Mouse (Mus musculus) neural tube, embryonic 13.5 days (tissue): ENCODE measurements around the gene Cadm3. TPM values are rescaled to one million over a fixed set of nuclear protein-coding genes. Genes with fewer than 3 reads are reported as not detected.
A peak's percentile ranks its signal among the peaks of the same experiment; 100 is the strongest.

ENCODE experiments used
- ATAC-seq: fragments of 200-750 bp; cut with Nextera tagmentation; 2 replicates; pipeline ENCODE4 v1.8.0; 2017; ENCODE audit warnings: low read depth, mild to moderate bottlenecking, moderate TSS enrichment, moderate library complexity
- H3K27ac ChIP-seq: fragments of 300-500 bp; sonication (generic); replicated peaks from 2 replicates; pipeline ENCODE4 v1.5.1; 2015; ENCODE audit warnings: moderate library complexity, mild to moderate bottlenecking, inconsistent platforms
- H3K27me3 ChIP-seq: fragments of 300-500 bp; sonication (generic); 2 replicates; pipeline ENCODE4 v1.6.1; 2015; ENCODE audit warnings: mild to moderate bottlenecking, inconsistent platforms
- H3K36me3 ChIP-seq: fragments of 300-500 bp; sonication (generic); 2 replicates; pipeline ENCODE4 v1.6.1; 2015; ENCODE audit warnings: mild to moderate bottlenecking, inconsistent platforms
- H3K4me1 ChIP-seq: fragments of 300-500 bp; sonication (generic); replicated peaks from 2 replicates; pipeline ENCODE4 v1.6.1; 2015; ENCODE audit warnings: inconsistent platforms
- H3K4me2 ChIP-seq: fragments of 300-500 bp; sonication (generic); 2 replicates; pipeline ENCODE4 v1.6.1; 2015; ENCODE audit warnings: inconsistent platforms, mild to moderate bottlenecking, moderate library complexity
- H3K4me3 ChIP-seq: fragments of 300-500 bp; sonication (generic); 2 replicates; pipeline ENCODE4 v1.5.1; 2015; ENCODE audit warnings: mild to moderate bottlenecking, inconsistent platforms
- H3K9ac ChIP-seq: fragments of 300-500 bp; sonication (generic); 2 replicates; pipeline ENCODE4 v1.6.1; 2015; ENCODE audit warnings: moderate library complexity, mild to moderate bottlenecking, inconsistent platforms
- H3K9me3 ChIP-seq: fragments of 300-500 bp; sonication (generic); 2 replicates; pipeline ENCODE4 v1.6.1; 2016; ENCODE audit warnings: inconsistent platforms
- WGBS: fragments of 180-500 bp; shearing (Covaris S2); methylation state at CpG from one replicate; pipeline ENCODE4 v1.1.7; 2015; 5-methylcytosine and 5-hydroxymethylcytosine counted together
- polyA plus RNA-seq: library from polyadenylated mRNA; unstranded; fragments of >200 nt; fragmentation: Nextera tagmentation; extraction: Ambion mirVana; gene quantifications from 2 replicates; pipeline ENCODE4 v1.2.1, GENCODE M21; 2015

The Cadm3 gene
- 48.3 and 53.6 TPM in 2 replicates for polyA plus RNA-seq

DNA sequence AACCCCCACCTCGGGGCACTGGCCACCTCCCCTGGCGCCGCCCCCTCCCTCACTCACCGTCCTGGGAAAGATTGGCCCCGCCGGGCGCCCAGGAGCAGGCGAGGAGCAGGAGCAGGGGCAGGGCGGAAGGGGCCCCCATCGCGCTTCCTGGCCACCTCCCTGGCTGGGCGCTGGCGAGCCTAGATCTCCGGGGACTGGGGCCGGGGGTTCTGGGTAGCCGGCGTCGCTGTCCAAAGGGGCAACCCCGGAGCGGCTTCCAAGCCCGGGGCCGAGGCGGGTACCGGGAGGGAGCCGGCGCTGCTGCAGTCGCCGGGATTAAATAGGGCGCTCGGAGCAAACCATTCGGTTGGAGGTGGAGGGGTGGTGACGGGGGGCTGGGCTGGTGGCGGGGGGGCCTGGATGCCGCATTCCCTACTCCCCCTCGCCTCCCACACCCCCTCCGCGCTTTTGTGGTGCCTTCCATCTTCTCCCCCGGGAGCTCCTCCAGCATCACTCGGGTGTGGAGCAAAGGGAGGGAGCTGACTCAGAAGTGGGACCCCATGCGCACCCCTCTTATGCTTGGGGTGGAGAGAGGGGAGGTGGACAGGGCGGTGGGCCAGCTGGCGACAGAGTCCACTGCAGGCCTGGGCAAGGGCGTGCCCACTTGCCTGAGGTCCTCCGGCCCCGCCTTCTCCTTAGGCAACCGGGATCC, at the start of gene Cadm3:
Gene Cadm3 (minus strand): TSS at position 340 of the 691 bp plus-strand sequence.
- Histone ChIP-seq H3K4me1 (peaks cover 62% of the 10 kb centered on the region), H3K27ac (peak within 1 kb of the TSS; percentile 95), H3K9me3 (no peaks in the 10 kb centered on the region), H3K36me3 (no peaks in the 10 kb centered on the region), H3K4me2 (peak within 1 kb of the TSS; percentile 72), H3K4me3 (peak within 1 kb of the TSS; percentile 96), H3K9ac (peak within 1 kb of the TSS; percentile 98), H3K27me3 (no peaks in the 10 kb centered on the region)
- peak; percentile 88 for ATAC-seq
- under 1% methylated on average over 46 of the region's 46 CpGs for WGBS

DNA sequence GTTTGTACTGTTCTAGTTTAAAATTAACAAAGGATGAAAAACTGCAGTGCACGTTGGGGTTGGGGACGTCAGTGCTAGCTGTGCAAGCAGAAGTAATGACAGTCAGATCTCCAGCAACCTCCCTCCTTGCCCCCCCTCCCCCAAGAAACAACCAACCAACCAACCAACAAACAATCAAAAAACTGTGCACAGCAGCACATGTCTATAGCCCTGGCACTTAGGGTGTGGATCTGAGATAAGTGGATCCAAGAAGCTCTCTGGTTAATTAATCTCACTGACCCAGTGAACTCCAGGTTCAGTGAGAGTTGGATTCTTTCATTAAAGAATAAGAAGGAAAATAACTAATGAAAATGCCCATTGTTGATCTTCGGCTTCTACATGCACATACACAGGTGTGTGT, 47.1 kb upstream of the Cadm3 start:
- 62% methylated on average over 3 of the region's 3 CpGs for WGBS
- Histone ChIP-seq H3K9me3 (no peaks in the 10 kb centered on the region), H3K9ac (no peak overlapping the region), H3K4me3 (no peak overlapping the region), H3K4me2 (no peak overlapping the region), H3K4me1 (no peaks in the 10 kb centered on the region), H3K36me3 (no peaks in the 10 kb centered on the region), H3K27me3 (no peaks in the 10 kb centered on the region), H3K27ac (no peak overlapping the region)
- no peak for ATAC-seq

DNA sequence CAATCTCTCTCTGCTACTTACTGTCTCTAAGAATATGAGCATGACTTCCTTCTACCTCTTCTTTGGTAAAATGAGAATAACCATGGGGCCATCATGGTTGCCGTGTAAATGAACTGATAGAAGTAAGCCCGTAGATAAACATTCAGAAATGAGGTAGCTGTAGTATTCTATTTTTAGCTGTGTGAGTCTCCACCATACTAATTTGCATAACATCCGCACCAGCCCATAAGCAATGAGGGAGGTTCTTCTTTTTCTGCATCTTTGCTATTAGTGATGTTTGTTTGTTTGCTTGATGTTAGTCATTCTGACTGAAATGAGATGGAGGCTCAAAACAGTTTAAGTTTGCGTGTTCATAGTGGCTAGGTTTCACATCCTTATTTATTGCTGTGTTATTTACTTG, 44.4 kb upstream of the Cadm3 start:
- Histone ChIP-seq H3K4me3 (no peak overlapping the region), H3K36me3 (no peaks in the 10 kb centered on the region), H3K4me2 (no peak overlapping the region), H3K27ac (no peak overlapping the region), H3K4me1 (no peaks in the 10 kb centered on the region), H3K27me3 (no peaks in the 10 kb centered on the region), H3K9me3 (no peaks in the 10 kb centered on the region), H3K9ac (no peak overlapping the region)
- 94% methylated on average over 4 of the region's 4 CpGs for WGBS
- ATAC-seq: no peak

DNA sequence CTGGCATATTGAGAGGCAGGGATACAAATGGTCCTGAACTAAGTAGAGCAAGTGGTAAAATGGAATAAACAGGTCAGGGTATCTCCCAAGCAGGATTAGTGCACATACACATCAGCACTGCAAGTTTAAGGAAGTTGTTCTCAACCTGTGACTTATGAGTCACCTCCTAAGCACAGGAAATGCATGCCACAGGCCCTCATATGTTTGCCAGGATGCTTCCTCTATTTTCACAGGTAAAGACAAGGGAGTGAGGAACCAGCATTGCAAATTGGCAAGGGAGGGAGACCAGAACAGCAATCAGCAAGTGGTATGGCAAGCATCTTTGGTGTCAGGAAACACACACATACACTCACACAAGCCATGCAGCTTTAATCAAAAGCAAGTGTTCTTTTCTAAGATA, 41.6 kb upstream of the Cadm3 start:
- ATAC-seq: no peak
- no peak overlapping the region for H3K4me3 ChIP-seq
- H3K4me2 ChIP-seq: no peak overlapping the region
- no peak overlapping the region for H3K9ac ChIP-seq
- H3K9me3 ChIP-seq: no peaks in the 10 kb centered on the region
- no peak overlapping the region for H3K27ac ChIP-seq
- no peaks in the 10 kb centered on the region for H3K27me3 ChIP-seq
- H3K36me3 ChIP-seq: no peaks in the 10 kb centered on the region
- H3K4me1 ChIP-seq: peaks cover 4% of the 10 kb centered on the region; the same call in 1 of the 2 replicates

DNA sequence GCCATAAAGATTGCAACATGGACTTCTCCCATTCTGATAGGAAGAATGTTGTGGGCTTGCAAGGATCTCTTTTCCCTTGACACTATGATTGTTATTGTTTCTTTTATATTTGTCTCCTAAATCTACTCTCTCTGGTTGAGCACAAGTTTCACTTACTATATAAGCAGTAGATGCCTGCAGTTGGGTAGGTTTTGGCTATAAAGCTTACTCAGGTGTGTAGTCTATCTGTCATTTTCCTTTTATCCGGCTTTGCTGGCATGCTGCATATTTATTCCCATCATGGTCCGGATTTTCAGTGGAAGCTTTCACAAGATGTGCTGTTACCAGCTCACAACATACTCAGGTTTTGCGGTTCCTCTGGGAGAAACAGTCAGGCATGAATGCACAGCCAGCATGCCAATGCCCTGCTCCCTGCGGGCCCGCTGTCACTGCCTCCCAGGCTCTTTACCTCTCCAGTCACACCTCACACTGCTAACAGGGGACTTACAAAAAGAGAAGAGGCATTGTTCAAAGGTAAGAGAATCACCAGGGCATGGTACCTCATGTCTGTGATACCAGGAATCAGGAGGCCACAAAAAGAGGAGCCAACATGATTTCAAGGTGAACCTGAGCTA, 37.3 kb upstream of the Cadm3 start:
- H3K4me1 ChIP-seq: peaks cover 4% of the 10 kb centered on the region; the same call in 1 of the 2 replicates
- no peak overlapping the region for H3K4me2 ChIP-seq
- WGBS: 62% methylated on average over 5 of the region's 5 CpGs
- H3K9ac ChIP-seq: no peak overlapping the region
- no peaks in the 10 kb centered on the region for H3K36me3 ChIP-seq
- peak overlapping the region; percentile 70 for H3K27ac ChIP-seq
- H3K27me3 ChIP-seq: no peaks in the 10 kb centered on the region
- H3K9me3 ChIP-seq: no peaks in the 10 kb centered on the region
- H3K4me3 ChIP-seq: no peak overlapping the region
- peak; percentile 63; the same call in 1 of the 2 replicates for ATAC-seq

DNA sequence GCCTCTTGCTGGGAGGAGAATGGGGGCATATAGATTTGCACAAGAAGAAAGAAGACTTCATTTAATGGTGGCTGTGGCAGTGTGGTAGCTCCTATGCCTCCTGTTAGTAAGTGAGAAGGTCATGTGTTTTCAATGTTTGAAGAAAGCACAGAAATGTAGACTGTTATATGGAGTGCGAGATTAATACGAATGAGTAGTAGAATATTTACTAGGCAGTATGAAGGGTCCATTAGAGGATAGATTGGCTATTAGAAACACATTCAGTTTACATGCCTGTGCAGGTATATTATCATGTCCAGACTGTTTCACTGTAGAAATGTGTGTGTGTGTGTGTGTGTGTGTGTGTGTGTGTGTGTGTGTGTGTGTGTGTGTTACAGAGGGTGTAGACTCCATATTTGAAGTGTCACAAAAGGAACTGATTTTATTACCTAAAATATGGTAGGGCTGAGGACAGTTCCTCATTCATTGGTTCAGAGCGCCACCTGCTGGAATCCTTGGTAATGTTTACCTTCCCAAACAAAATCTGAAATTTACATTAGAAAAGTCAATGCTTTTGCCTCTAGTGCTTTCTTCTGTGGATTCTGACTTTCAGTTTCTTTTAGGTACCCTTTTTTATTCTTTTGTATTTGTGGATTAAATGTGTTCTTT, 31.0 kb upstream of the Cadm3 start:
- Histone ChIP-seq H3K36me3 (no peaks in the 10 kb centered on the region), H3K4me1 (no peaks in the 10 kb centered on the region), H3K4me3 (no peak overlapping the region), H3K27me3 (no peaks in the 10 kb centered on the region), H3K9ac (no peak overlapping the region), H3K4me2 (no peak overlapping the region), H3K27ac (no peak overlapping the region), H3K9me3 (no peaks in the 10 kb centered on the region)
- WGBS: 32% methylated on average over 3 of the region's 3 CpGs
- peak; percentile 86 for ATAC-seq

DNA sequence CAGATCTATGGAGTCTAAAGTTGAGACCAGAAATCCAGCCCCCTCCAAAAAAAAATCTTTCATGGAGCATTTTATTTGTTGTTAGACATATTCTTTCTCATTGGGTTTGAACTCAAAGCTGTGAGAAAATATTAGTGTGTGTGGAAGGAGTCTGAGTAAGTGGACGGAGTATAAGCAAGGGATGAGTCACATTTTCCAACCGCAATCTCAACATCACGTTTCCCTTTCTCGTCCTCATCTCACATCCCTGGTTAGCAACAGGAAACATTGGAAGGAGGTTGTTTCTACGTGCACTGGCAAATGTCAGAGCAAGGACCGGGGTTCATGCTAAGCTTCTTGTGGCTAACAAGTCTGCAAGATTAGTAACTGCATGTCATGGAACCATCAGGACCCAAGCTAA, 24.3 kb upstream of the Cadm3 start:
- no peak overlapping the region for H3K27ac ChIP-seq
- no peaks in the 10 kb centered on the region for H3K36me3 ChIP-seq
- peaks cover 14% of the 10 kb centered on the region for H3K4me1 ChIP-seq
- no peaks in the 10 kb centered on the region for H3K27me3 ChIP-seq
- 89% methylated on average over 6 of the region's 6 CpGs for WGBS
- H3K9ac ChIP-seq: no peak overlapping the region
- no peak overlapping the region for H3K4me3 ChIP-seq
- H3K9me3 ChIP-seq: no peaks in the 10 kb centered on the region
- H3K4me2 ChIP-seq: no peak overlapping the region
- no peak for ATAC-seq

DNA sequence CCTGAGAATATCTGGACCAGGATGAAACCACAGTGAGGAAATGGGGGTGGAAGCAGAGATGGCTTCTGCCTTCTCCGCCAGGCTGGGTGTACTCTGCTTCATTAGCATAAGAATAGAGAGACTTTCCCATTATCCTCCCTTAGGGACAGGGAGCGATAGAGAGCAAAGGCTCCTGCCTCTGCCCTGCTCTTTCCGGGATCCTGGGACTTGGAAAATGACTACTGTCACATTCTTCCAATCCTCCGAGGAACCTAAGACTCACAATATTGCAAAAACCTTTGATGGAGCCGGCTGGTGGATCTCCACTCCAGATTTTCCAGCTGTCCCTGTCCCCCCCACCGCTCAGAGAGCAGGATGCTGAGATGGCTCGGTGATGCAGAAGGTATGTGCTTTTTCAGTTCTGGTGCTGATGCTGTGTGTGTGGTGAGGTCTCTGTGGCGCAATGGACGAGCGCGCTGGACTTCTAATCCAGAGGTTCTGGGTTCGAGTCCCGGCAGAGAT, 22.5 kb upstream of the Cadm3 start:
- Histone ChIP-seq H3K27ac (peak overlapping the region; percentile 93), H3K36me3 (no peaks in the 10 kb centered on the region), H3K4me3 (peak overlapping the region; percentile 38), H3K9ac (peak overlapping the region; percentile 71), H3K9me3 (no peaks in the 10 kb centered on the region), H3K4me2 (peak overlapping the region; percentile 54), H3K27me3 (no peaks in the 10 kb centered on the region), H3K4me1 (peaks cover 14% of the 10 kb centered on the region)
- WGBS: 2% methylated on average over 13 of the region's 13 CpGs
- peak; percentile 96 for ATAC-seq

DNA sequence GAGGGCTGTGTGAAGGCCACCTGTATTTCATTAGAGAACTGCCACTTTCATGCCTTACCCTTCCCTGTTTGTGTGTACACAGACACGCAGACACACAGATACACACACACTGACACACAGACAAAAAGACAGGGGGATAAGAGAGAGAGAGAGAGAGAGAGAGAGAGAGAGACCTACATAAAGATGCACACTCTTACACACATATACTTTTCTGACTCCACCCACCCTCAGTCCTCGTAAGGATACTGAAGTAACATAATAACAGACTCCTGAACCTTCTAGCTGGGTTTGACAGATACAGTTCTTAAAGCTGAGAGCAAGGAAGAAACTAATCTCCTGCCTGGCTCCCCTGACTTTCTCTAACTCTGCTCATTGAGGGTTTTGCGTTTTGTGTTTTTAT, 21.9 kb upstream of the Cadm3 start:
- H3K9ac ChIP-seq: peak overlapping the region; percentile 71
- peak overlapping the region; percentile 54 for H3K4me2 ChIP-seq
- no peaks in the 10 kb centered on the region for H3K27me3 ChIP-seq
- peaks cover 14% of the 10 kb centered on the region for H3K4me1 ChIP-seq
- H3K27ac ChIP-seq: peak overlapping the region; percentile 93
- WGBS: 9% methylated on average over 3 of the region's 3 CpGs
- H3K36me3 ChIP-seq: no peaks in the 10 kb centered on the region
- ATAC-seq: peak; percentile 75
- H3K4me3 ChIP-seq: peak overlapping the region; percentile 38
- no peaks in the 10 kb centered on the region for H3K9me3 ChIP-seq

DNA sequence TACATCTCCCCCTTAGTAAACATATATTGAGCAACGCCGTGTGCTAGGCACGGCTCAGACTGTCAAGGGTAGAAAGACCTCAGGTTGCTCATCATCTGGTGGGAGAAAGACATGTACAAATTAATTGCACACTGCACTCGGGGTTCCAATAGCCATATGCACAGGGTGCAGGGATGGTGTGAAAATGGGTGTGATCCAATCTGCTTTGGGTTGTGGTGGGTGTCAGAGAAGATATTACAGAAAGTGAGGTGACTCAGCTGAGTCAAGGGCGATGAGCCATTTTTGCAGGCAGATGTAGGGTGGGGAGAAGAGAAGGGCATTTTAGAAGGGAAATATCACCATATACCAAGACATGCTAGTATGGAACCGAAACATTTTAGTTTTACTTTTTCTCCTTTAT, 13.9 kb upstream of the Cadm3 start:
- H3K4me3 ChIP-seq: no peak overlapping the region

DNA sequence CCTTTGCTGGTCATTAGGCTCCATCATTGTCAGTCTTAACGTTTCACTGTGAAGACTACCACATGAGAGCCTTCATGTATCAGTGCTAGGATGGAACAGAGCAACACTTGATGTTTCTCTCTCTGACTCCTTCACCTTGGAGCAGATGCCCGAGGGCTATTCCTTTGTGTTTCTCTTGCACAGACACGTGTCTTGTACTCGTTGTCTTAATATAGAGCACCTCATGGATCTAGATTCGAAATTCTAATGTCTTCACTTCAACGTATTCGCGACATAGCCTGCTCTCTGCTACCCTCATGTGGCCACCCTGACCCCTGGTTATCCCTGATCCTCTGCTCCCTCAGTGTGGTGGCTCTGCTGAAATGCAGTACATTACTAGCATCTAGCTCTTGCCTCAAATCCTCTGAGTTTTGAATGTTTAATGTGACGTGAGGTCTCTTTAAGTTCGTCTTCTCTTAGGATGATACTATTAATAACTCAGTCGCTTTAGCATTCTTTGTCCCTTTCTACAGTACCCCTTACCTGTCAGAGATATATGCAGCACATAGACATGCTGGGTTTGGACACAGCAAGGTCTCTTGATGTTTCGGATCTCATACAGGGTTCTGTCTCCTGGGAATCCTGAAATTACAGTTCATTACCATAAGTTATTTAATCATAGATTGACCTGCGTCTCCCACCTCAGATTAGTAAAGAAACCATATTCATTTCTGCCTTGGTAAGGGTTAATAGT, 10.1 kb upstream of the Cadm3 start:
- Histone ChIP-seq H3K9me3 (no peaks in the 10 kb centered on the region), H3K36me3 (no peaks in the 10 kb centered on the region), H3K27ac (no peak overlapping the region), H3K9ac (no peak overlapping the region), H3K4me2 (peak overlapping the region; percentile 35), H3K27me3 (no peaks in the 10 kb centered on the region), H3K4me3 (no peak overlapping the region), H3K4me1 (no peaks in the 10 kb centered on the region)
- ATAC-seq: peak; percentile 88
- WGBS: 29% methylated on average over 13 of the region's 13 CpGs

More for the DNA sequence above, 13.9 kb upstream of the Cadm3 start:
- H3K9me3 ChIP-seq: no peaks in the 10 kb centered on the region
- ATAC-seq: no peak
- no peaks in the 10 kb centered on the region for H3K4me1 ChIP-seq
- H3K9ac ChIP-seq: no peak overlapping the region
- 92% methylated on average over 6 of the region's 6 CpGs for WGBS
- H3K36me3 ChIP-seq: no peaks in the 10 kb centered on the region
- no peak overlapping the region for H3K27ac ChIP-seq
- no peak overlapping the region for H3K4me2 ChIP-seq
- no peaks in the 10 kb centered on the region for H3K27me3 ChIP-seq

DNA sequence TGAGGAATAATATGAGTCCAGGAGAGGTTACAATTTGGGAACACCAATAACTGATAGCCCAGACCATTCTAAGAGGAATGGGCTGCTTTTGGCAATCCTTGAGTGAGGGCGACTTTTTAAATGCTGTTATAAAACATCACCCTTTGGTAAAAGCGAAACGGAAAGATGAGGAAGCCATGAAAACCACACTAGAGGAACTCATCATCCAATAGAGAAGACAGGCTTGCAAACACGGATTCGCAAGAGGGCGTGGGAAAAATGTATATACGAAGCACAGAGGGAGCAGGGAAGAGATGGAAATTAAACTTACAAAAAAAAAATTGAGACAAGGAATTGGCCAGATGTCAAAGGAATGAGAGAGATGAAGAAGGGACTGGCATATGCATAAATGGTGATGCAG, 6.5 kb upstream of the Cadm3 start:
- 82% methylated on average over 7 of the region's 7 CpGs for WGBS
- Histone ChIP-seq H3K9ac (no peak overlapping the region), H3K27me3 (no peaks in the 10 kb centered on the region), H3K4me3 (no peak overlapping the region), H3K27ac (no peak overlapping the region), H3K4me1 (peaks cover 18% of the 10 kb centered on the region; the same call in 1 of the 2 replicates), H3K36me3 (no peaks in the 10 kb centered on the region), H3K9me3 (no peaks in the 10 kb centered on the region), H3K4me2 (no peak overlapping the region)
- ATAC-seq: no peak
